Mouse (Mus musculus) intestine, embryonic 14.5 days (tissue): ENCODE data around the gene Ndfip2. TPM values are rescaled to one million over a fixed set of nuclear protein-coding genes. Genes with fewer than 3 reads are reported as not detected.

Source experiments
- ATAC-seq: fragments of 200-750 bp; cut with Nextera tagmentation; replicated peaks from 2 replicates; pipeline ENCODE4 v1.8.0; 2017; ENCODE audit warnings: low read depth, moderate number of reproducible peaks, moderate TSS enrichment, moderate library complexity; ENCODE audit not compliant: low FRiP score, low TSS enrichment
- DNase-seq: peaks from one replicate; pipeline ENCODE4 v3.0.0-alpha.2; 2018; ENCODE audit warnings: low spot score
- H3K27ac ChIP-seq: fragments of 300-500 bp; sonication (generic); 2 replicates; pipeline ENCODE4 v1.5.1; 2014; ENCODE audit warnings: low read depth, mild to moderate bottlenecking, control low read depth
- H3K27me3 ChIP-seq: fragments of 300-500 bp; sonication (generic); replicated peaks from 2 replicates; pipeline ENCODE4 v1.6.1; 2014; ENCODE audit warnings: low read length, control low read depth; ENCODE audit not compliant: control insufficient read depth, insufficient read depth
- H3K36me3 ChIP-seq: fragments of 300-500 bp; sonication (generic); 2 replicates; pipeline ENCODE4 v1.6.1; 2014; ENCODE audit warnings: low read length, control low read depth; ENCODE audit not compliant: control insufficient read depth, insufficient read depth
- H3K4me1 ChIP-seq: fragments of 300-500 bp; sonication (generic); replicated peaks from 2 replicates; pipeline ENCODE4 v1.6.1; 2014; ENCODE audit warnings: low read length, control low read depth, mixed read lengths; ENCODE audit not compliant: control insufficient read depth, insufficient read depth
- H3K4me2 ChIP-seq: fragments of 300-500 bp; sonication (generic); 2 replicates; pipeline ENCODE4 v1.6.1; 2014; ENCODE audit warnings: low read length
- H3K4me3 ChIP-seq: fragments of 300-500 bp; sonication (generic); 2 replicates; pipeline ENCODE4 v1.5.1; 2014; ENCODE audit warnings: low read depth, low read length, control low read depth, mixed read lengths
- H3K9ac ChIP-seq: fragments of 300-500 bp; sonication (generic); 2 replicates; pipeline ENCODE4 v1.6.1; 2014; ENCODE audit warnings: mild to moderate bottlenecking, low read length
- H3K9me3 ChIP-seq: fragments of 300-500 bp; sonication (generic); 2 replicates; pipeline ENCODE4 v1.6.1; 2016; ENCODE audit warnings: low read length, control low read depth; ENCODE audit not compliant: control insufficient read depth
- WGBS: fragments of 180-500 bp; shearing (Covaris S2); extraction: QIAGEN DNeasy Blood & Tissue Kit; methylation state at CpG from one replicate; pipeline ENCODE4 v1.1.7; 2014; 5-methylcytosine and 5-hydroxymethylcytosine counted together
- polyA plus RNA-seq: library from polyadenylated mRNA; unstranded; fragments of >200 nt; fragmentation: Nextera tagmentation; extraction: Ambion mirVana; gene quantifications from 2 replicates; pipeline ENCODE4 v1.2.1, GENCODE M21; 2014

The Ndfip2 gene
- 76.8 and 95.3 TPM in 2 replicates for polyA plus RNA-seq

- no peaks in the 10 kb centered on the region for H3K36me3 ChIP-seq
- peak within 1 kb of the TSS; percentile 91 for H3K27ac ChIP-seq
- peak within 1 kb of the TSS; percentile 67 for H3K4me2 ChIP-seq
- under 1% methylated on average over 53 of the region's 70 CpGs for WGBS
- no peaks in the 10 kb centered on the region for H3K27me3 ChIP-seq
- DNase-seq, result peak; percentile 84
- peak within 1 kb of the TSS; percentile 88 for H3K9ac ChIP-seq
- H3K4me1 ChIP-seq, result peaks cover 8% of the 10 kb centered on the region
- peak within 1 kb of the TSS; percentile 80 for H3K4me3 ChIP-seq
- no peaks in the 10 kb centered on the region for H3K9me3 ChIP-seq
- peak; percentile 95 for ATAC-seq
Measured at GRCm38 (mm10) chr14:105258379-105259034, at the start of gene Ndfip2. Gene Ndfip2 (plus strand): TSS chr14:105258573.

GRCm38 (mm10) chr14:105219525-105220376, 38.6 kb upstream of the Ndfip2 start:
- H3K36me3 ChIP-seq, result no peaks in the 10 kb centered on the region
- DNase-seq, result no peak
- no peak overlapping the region for H3K9ac ChIP-seq
- no peak overlapping the region for H3K4me2 ChIP-seq
- H3K27me3 ChIP-seq, result no peaks in the 10 kb centered on the region
- H3K9me3 ChIP-seq, result no peaks in the 10 kb centered on the region
- H3K27ac ChIP-seq, result no peak overlapping the region
- 52% methylated on average over 9 of the region's 9 CpGs for WGBS
- no peaks in the 10 kb centered on the region for H3K4me1 ChIP-seq
- H3K4me3 ChIP-seq, result no peak overlapping the region
- no peak for ATAC-seq

DNA sequence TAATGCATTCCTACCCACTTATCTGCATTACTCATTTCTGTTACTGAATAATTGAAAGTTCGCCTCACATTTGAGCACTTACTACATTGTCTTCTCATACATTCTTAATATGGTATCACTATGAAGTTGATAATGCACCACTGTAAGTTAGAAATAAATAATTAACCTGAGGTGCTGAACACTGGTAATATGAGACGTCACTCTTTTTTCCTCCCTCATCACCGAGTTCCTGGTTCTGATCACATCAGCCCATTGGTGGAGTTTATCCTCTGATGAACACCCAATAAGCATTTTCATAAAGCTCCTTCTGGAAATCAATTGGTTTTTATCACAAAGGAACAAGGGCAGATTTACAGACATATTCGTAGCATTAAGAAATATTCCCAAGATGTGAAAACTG, 36.1 kb upstream of the Ndfip2 start:
- DNase-seq (no peak), ATAC-seq (no peak)
- Histone ChIP-seq H3K4me2 (no peak overlapping the region), H3K27ac (no peak overlapping the region), H3K27me3 (no peaks in the 10 kb centered on the region), H3K4me1 (no peaks in the 10 kb centered on the region), H3K9me3 (no peaks in the 10 kb centered on the region), H3K9ac (no peak overlapping the region), H3K36me3 (no peaks in the 10 kb centered on the region), H3K4me3 (no peak overlapping the region)
- 77% methylated on average over 4 of the region's 4 CpGs for WGBS

DNA sequence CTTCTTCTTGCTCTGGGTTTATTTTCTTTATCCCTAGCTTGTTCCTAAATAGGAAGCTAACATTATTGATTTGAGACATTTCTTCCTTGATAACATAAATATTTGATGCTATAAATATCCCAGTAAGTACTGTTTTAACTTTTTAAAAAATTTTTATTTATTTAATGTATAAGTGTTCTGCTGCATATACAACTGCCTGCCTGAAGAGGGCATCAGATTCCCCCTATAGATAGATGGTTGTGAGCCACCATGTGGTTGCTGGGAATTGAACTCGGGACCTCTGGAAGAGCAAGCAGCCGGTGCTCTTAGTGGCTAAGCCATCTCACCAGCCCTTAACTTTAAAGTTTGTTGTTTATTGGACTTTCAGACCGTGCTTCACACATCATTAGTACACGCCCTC, 32.6 kb upstream of the Ndfip2 start:
- ATAC-seq (no peak), DNase-seq (no peak)
- 89% methylated on average over 4 of the region's 4 CpGs for WGBS
- Histone ChIP-seq H3K9ac (no peak overlapping the region), H3K27ac (no peak overlapping the region), H3K36me3 (no peaks in the 10 kb centered on the region), H3K9me3 (no peaks in the 10 kb centered on the region), H3K27me3 (no peaks in the 10 kb centered on the region), H3K4me1 (no peaks in the 10 kb centered on the region), H3K4me2 (no peak overlapping the region), H3K4me3 (no peak overlapping the region)

- H3K4me3 ChIP-seq, result no peak overlapping the region
- H3K4me2 ChIP-seq, result no peak overlapping the region
- H3K4me1 ChIP-seq, result no peaks in the 10 kb centered on the region
- WGBS, result 36% methylated on average over 6 of the region's 6 CpGs
- H3K9ac ChIP-seq, result no peak overlapping the region
- H3K9me3 ChIP-seq, result no peaks in the 10 kb centered on the region
- peak; percentile 60; the same call in 1 of the 2 replicates for ATAC-seq
- no peak for DNase-seq
- H3K27me3 ChIP-seq, result no peaks in the 10 kb centered on the region
- no peak overlapping the region for H3K27ac ChIP-seq
- no peaks in the 10 kb centered on the region for H3K36me3 ChIP-seq
Measured at GRCm38 (mm10) chr14:105232421-105232820, 26.0 kb upstream of the Ndfip2 start.

GRCm38 (mm10) chr14:105236596-105236995, 21.8 kb upstream of the Ndfip2 start:
- H3K27ac ChIP-seq, result no peak overlapping the region
- no peaks in the 10 kb centered on the region for H3K9me3 ChIP-seq
- no peaks in the 10 kb centered on the region for H3K4me1 ChIP-seq
- no peak overlapping the region for H3K4me3 ChIP-seq
- H3K36me3 ChIP-seq, result no peaks in the 10 kb centered on the region
- whole genome bisulfite sequencing, result 60% methylated on average over 4 of the region's 4 CpGs
- no peak overlapping the region for H3K4me2 ChIP-seq
- no peaks in the 10 kb centered on the region for H3K27me3 ChIP-seq
- no peak for DNase-seq
- H3K9ac ChIP-seq, result no peak overlapping the region
- no peak for ATAC-seq

GRCm38 (mm10) chr14:105237736-105238135, 20.6 kb upstream of the Ndfip2 start:
- DNase-seq (no peak), ATAC-seq (no peak)
- Histone ChIP-seq H3K4me2 (no peak overlapping the region), H3K36me3 (no peaks in the 10 kb centered on the region), H3K9ac (no peak overlapping the region), H3K4me1 (no peaks in the 10 kb centered on the region), H3K4me3 (no peak overlapping the region), H3K27me3 (no peaks in the 10 kb centered on the region), H3K9me3 (no peaks in the 10 kb centered on the region), H3K27ac (no peak overlapping the region)
- 78% methylated on average over 9 of the region's 9 CpGs for WGBS

DNA sequence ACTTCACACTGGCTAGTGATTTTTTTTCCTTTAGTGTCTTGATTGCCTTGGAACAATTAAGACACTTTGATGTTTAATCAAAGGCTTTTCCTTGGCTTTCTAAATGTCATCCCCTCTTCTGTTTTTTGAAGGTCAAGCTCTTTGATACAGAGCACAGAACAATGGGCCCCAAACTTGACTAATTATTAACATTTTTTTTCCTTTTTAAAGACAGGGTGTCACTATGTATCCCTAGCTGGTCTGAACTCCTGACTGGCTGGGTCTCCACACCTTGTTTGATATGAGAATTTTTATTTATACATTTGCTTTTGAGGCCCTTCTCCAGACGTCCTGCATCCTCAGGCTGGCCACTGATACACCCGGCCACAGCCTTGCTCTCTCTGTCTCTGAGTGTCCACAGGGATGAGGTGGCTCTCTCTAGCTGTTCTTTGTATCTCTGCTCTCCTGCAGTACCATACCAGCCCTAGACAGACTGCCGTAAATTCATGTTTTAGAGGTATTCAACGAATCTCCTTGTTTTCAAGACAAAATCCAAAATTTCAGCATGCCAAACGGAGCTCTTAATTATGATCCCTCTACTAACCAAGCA, 19.8 kb upstream of the Ndfip2 start:
- Histone ChIP-seq H3K27me3 (no peaks in the 10 kb centered on the region), H3K36me3 (no peaks in the 10 kb centered on the region), H3K4me3 (no peak overlapping the region), H3K27ac (no peak overlapping the region), H3K4me1 (no peaks in the 10 kb centered on the region), H3K9me3 (no peaks in the 10 kb centered on the region), H3K9ac (no peak overlapping the region), H3K4me2 (no peak overlapping the region)
- DNase-seq (no peak), ATAC-seq (no peak)
- WGBS, result 61% methylated on average over 5 of the region's 5 CpGs
